Mouse (Mus musculus): ENCODE results near the gene Gm43951.

DNA sequence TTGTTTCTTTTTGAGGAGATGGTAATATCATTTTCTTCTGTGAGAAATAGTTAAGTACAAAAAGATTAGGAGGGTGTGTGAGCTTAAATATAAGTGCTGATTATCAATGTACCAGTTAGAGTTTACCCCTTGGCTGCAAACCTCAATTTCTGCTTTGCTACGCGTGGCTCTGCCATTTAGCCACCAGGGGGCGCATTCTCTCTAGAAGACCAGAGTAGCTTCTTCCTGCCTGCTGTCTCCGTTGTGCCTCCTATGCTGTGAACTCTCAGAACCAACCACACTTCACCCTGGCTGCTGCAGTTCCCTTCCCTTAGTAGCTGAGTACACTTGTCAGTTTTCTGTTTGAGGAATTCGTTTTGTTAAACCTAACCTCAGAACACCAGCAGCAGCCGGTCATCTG lies 14.6 kb upstream of the Gm43951 start:
- TF ChIP-seq CTCF (IDR thresholded peaks at IDR 0.05; ENCODE audit: extremely low read depth, insufficient read depth, insufficient read length, insufficient replicate concordance) (peak; percentile 73; the same call in 1 of the 2 replicates), POLR2A (IDR thresholded peaks at IDR 0.05; ENCODE audit: low read depth, low read length) (no peak)
